Mouse (Mus musculus): ENCODE results near the gene Car11. TPM values are rescaled to one million over a fixed set of nuclear protein-coding genes. Genes with fewer than 3 reads are reported as not detected.

Gene Car11
- polyA plus RNA-seq, 1 experiment from 2014 or later = 35.5 TPM

GRCm38 (mm10) chr7:45706721-45707241 lies 7.1 kb downstream of the Car11 start:
- H3K4me3 ChIP-seq = peak overlapping the region; percentile 48
- no peaks in the 10 kb centered on the region for H3K9me3 ChIP-seq
- peak overlapping the region; percentile 91 for H3K4me2 ChIP-seq (replicated peaks)
- no peak for ATAC-seq (ENCODE audit: low FRiP score, low read depth)
- peak overlapping the region; percentile 63 for H3K9ac ChIP-seq
- peaks cover 18% of the 10 kb centered on the region for H3K36me3 ChIP-seq
- WGBS = under 1% methylated on average over 39 of the region's 45 CpGs
- peaks cover 66% of the 10 kb centered on the region for H3K4me1 ChIP-seq
- no peaks in the 10 kb centered on the region for H3K27me3 ChIP-seq (replicated peaks)
- 0 out of 2 replicates have a peak overlapping the region, but pooled peaks have one; percentile 13 for H3K27ac ChIP-seq

DNA sequence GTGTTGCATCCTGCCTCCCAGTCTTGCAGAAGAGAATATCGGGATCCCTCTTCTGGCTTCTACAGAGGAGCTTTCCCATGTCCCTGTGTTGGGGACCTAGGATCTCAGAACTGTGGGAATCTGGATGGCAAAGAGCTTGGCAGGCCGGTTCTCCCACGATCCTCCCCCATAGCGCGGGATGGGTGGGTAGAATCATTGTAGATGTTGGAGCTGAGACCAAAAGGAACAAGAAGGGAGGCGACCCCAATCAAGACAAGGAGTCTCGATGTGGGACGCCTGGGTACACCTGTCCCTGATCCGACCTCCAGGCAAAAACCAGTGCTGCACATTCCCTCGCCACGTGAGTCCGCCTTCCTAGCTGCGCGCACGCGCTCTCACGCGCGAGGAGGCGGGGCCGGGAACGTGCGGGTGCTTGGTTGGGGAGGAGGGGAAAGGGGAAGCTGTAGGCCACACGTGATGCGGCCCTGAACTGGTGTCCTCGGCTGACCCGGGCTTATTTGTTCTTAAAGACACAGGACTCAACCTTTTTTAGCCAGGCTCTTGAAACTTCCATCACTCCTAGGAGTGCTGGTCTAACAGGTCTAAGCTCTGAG lies 7.8 kb downstream of the Car11 start:
- Histone ChIP-seq H3K9me3 (no peaks in the 10 kb centered on the region), H3K4me1 (peaks cover 66% of the 10 kb centered on the region), H3K4me3 (peak overlapping the region; percentile 48), H3K36me3 (peaks cover 25% of the 10 kb centered on the region), H3K27me3 (replicated peaks) (no peaks in the 10 kb centered on the region), H3K4me2 (replicated peaks) (peak overlapping the region; percentile 91), H3K9ac (peak overlapping the region; percentile 26; the same call in 1 of the 2 replicates), H3K27ac (no peak overlapping the region)
- WGBS = under 1% methylated on average over 27 of the region's 27 CpGs
- ATAC-seq (ENCODE audit: low FRiP score, low read depth) = no peak

DNA sequence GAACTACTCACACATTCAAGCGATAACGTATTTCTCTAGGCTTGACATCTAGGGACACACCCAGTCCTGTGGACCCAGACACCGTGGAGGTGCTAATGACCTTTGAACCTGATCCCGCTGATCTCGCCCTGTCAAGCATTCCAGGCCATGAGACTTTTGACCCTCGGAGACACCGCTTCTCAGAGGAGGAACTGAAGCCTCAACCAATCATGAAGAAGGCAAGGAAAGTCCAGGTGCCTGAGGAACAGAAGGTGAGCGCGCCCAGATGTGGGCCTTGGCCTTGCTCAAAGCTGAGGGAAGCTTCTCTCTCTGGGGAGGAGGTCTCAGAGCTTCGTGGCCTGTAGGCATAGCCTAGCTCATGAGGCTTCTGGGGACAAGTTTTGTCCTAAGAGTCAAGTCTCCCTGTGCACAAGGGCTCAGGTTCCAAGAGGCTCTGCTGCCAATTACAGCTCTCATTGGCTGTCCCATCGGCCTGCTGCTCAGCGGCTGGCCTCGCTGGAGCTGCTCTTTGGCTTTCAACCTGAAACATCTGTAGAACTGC lies 8.6 kb downstream of the Car11 start:
- WGBS = 57% methylated on average over 13 of the region's 13 CpGs
- Histone ChIP-seq H3K9ac (no peak overlapping the region), H3K4me2 (replicated peaks) (peak overlapping the region; percentile 91), H3K9me3 (no peaks in the 10 kb centered on the region), H3K4me3 (no peak overlapping the region), H3K4me1 (peaks cover 60% of the 10 kb centered on the region), H3K27me3 (replicated peaks) (no peaks in the 10 kb centered on the region), H3K36me3 (peaks cover 33% of the 10 kb centered on the region), H3K27ac (no peak overlapping the region)
- no peak for ATAC-seq (ENCODE audit: low FRiP score, low read depth)

DNA sequence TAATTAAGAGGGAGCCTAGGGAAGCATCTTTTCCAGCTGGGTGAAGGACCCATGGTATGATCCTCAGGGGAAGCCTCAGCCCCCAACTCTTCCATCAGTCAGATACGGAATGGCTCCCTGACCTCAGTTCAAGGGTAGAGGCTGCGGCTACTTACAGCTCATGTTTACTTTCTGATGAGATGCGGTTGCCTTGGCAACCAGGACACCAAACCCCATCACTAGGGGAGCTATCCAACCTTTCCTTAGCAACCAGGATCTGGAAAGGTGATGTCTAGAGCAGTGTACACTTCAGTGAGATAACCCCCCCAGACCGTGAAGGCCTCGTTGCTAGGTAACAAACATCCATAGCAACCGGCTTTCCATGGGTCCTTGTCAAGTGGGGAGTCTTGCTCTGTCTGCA lies 9.4 kb downstream of the Car11 start:
- H3K9me3 ChIP-seq = no peaks in the 10 kb centered on the region
- H3K4me1 ChIP-seq = peaks cover 54% of the 10 kb centered on the region
- H3K27ac ChIP-seq = no peak overlapping the region
- H3K4me3 ChIP-seq = no peak overlapping the region
- H3K36me3 ChIP-seq = peaks cover 36% of the 10 kb centered on the region
- 0 out of 2 replicates have a peak overlapping the region, but pooled peaks have one; percentile 14 for H3K4me2 ChIP-seq (replicated peaks)
- ATAC-seq (ENCODE audit: low FRiP score, low read depth) = no peak
- WGBS = 36% methylated on average over 6 of the region's 6 CpGs
- no peak overlapping the region for H3K9ac ChIP-seq
- H3K27me3 ChIP-seq (replicated peaks) = no peaks in the 10 kb centered on the region

DNA sequence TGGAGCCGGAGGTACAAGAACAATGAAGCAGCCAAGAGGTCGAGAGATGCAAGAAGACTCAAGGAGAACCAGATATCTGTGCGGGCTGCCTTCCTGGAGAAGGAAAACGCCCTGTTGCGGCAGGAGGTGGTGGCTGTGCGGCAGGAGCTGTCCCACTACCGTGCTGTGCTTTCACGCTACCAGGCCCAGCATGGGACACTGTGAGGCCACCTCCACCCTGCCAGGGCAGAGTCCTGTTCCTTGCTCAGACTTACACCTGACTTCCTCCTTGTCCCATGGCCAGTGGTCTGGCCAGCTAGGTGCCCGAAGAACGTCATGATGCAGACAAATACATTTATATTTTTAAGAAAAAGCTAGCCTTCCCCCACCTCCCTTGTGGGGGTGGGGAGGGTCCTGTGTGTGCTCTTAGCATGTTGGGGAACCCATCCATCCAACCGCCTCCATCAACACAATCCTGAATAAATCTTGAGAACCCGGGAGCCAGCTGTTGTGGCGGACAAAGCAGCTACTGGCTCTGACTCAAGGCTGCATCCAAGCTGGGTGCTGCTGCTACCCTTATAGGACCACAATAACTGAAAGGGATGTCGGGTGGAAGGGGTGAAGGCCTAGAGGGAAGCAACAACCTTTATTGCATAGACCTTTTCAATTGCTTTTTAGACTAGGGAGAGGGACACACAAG lies 10.2 kb downstream of the Car11 start:
- Histone ChIP-seq H3K27ac (no peak overlapping the region), H3K4me3 (no peak overlapping the region), H3K36me3 (peaks cover 36% of the 10 kb centered on the region), H3K4me1 (peaks cover 60% of the 10 kb centered on the region), H3K9me3 (no peaks in the 10 kb centered on the region), H3K9ac (no peak overlapping the region), H3K27me3 (replicated peaks) (no peaks in the 10 kb centered on the region), H3K4me2 (replicated peaks) (no peak overlapping the region; the same call in 1 of the 2 replicates)
- 72% methylated on average over 14 of the region's 14 CpGs for WGBS
- ATAC-seq (ENCODE audit: low FRiP score, low read depth) = no peak

DNA sequence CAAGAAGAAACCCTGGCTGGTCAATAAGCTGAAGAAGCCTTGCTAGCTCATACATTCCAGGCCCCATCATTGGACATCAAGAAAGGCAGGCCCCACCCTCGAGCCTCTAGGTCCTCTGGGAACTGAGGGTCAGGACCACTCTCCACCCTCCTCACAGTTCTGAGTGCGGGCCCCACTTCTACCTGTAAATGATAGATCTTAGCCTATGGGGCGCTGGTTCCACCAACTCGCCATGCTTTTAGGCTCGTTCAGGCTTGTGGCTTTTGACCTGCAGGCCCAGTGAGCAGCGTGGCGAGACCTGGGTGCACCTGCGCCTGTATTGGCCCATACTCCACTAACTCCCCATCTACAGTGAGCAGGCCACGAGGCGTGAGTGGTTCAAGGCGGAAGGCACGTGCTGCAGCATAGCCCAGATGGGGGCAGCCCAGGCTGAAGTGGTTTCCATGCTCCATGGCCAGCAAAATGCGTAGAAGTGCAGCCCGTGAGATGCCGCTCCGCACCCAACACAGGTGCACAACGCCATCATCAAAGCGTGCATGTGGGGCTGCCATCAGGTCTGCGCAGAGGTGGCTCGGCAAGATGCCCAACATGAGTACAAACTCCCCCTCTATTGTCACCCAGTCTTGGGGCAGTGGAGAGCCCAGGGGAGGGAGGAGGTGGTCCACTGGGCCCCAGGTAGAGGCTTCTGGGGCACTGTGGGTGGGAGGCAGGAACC lies 11.0 kb downstream of the Car11 start:
- WGBS = 96% methylated on average over 20 of the region's 20 CpGs
- no peak overlapping the region for H3K9ac ChIP-seq
- peaks cover 57% of the 10 kb centered on the region for H3K4me1 ChIP-seq
- no peaks in the 10 kb centered on the region for H3K9me3 ChIP-seq
- ATAC-seq (ENCODE audit: low FRiP score, low read depth) = no peak
- H3K4me3 ChIP-seq = no peak overlapping the region
- no peak overlapping the region for H3K27ac ChIP-seq
- H3K4me2 ChIP-seq (replicated peaks) = no peak overlapping the region
- peaks cover 36% of the 10 kb centered on the region for H3K36me3 ChIP-seq
- no peaks in the 10 kb centered on the region for H3K27me3 ChIP-seq (replicated peaks)

GRCm38 (mm10) chr7:45711316-45712021 lies 11.8 kb downstream of the Car11 start:
- Histone ChIP-seq H3K9ac (no peak overlapping the region), H3K4me3 (no peak overlapping the region), H3K4me2 (replicated peaks) (no peak overlapping the region), H3K27me3 (replicated peaks) (no peaks in the 10 kb centered on the region), H3K27ac (no peak overlapping the region), H3K4me1 (peaks cover 57% of the 10 kb centered on the region), H3K9me3 (no peaks in the 10 kb centered on the region), H3K36me3 (peaks cover 36% of the 10 kb centered on the region)
- ATAC-seq (ENCODE audit: low FRiP score, low read depth) = no peak
- 91% methylated on average over 24 of the region's 24 CpGs for WGBS

DNA sequence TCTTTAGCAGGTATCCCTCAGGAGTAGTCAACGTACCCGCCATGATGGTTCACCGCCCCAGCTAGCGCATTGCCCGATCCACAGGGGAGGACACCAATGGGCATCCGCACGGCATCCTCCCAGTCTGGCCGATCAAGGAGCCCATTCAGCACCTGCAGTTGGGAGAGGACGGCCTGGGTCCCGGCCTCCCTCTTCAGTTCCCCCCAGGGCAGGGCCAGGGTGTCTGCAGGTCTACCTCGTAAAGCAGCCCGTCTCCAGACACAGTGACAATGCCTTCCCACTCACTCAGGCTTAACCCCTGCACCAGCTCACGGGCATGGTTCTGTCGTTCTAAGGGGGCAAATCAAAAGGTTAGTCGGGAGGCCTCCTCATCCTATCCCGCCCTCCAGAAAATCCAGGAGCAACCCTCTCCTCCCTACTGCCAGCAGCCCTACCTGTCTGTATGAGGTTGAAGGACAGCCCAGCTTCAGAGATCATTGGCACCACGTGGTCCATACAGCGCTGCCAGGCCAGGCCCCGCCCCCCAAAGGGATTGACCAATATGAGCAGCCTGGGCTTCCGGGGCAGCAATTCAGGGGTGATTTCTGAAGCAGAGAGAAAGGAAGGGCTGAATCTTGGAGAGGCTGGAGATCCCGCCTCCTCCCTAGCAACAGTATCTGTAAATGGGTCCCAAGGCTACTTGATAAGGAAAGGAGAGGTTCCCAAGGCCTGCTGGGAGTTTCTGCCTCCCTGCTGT lies 12.5 kb downstream of the Car11 start:
- Histone ChIP-seq H3K27ac (no peak overlapping the region), H3K4me2 (replicated peaks) (no peak overlapping the region), H3K36me3 (peaks cover 36% of the 10 kb centered on the region), H3K9me3 (no peaks in the 10 kb centered on the region), H3K4me1 (peaks cover 57% of the 10 kb centered on the region), H3K27me3 (replicated peaks) (no peaks in the 10 kb centered on the region), H3K9ac (no peak overlapping the region), H3K4me3 (no peak overlapping the region)
- ATAC-seq (ENCODE audit: low FRiP score, low read depth) = no peak
- 90% methylated on average over 21 of the region's 21 CpGs for WGBS

DNA sequence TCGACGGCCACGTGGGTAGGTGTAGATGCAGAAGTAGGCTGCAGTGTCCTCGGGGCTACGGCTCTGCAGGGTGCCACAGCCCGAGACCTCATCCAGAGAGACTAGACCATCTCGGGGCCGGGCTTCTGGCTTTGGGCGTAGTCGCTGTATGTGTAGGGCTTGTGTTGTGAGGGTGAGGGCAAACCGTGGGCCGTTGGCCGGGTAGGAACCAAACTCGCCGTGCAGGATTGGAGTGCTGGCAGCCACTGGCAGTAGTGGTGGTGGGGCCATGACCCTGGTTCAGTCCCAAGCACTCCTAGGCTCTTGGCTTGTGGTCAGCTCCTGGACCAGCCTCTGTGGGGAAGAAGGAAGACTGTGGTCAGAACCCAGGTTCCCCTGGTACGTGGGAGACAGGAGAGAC lies 13.8 kb downstream of the Car11 start:
- Histone ChIP-seq H3K27ac (no peak overlapping the region), H3K4me1 (peaks cover 45% of the 10 kb centered on the region), H3K4me3 (no peak overlapping the region), H3K27me3 (replicated peaks) (no peaks in the 10 kb centered on the region), H3K9me3 (no peaks in the 10 kb centered on the region), H3K36me3 (peaks cover 36% of the 10 kb centered on the region), H3K9ac (no peak overlapping the region), H3K4me2 (replicated peaks) (no peak overlapping the region; the same call in 1 of the 2 replicates)
- WGBS = 94% methylated on average over 16 of the region's 16 CpGs
- ATAC-seq (ENCODE audit: low FRiP score, low read depth) = no peak

DNA sequence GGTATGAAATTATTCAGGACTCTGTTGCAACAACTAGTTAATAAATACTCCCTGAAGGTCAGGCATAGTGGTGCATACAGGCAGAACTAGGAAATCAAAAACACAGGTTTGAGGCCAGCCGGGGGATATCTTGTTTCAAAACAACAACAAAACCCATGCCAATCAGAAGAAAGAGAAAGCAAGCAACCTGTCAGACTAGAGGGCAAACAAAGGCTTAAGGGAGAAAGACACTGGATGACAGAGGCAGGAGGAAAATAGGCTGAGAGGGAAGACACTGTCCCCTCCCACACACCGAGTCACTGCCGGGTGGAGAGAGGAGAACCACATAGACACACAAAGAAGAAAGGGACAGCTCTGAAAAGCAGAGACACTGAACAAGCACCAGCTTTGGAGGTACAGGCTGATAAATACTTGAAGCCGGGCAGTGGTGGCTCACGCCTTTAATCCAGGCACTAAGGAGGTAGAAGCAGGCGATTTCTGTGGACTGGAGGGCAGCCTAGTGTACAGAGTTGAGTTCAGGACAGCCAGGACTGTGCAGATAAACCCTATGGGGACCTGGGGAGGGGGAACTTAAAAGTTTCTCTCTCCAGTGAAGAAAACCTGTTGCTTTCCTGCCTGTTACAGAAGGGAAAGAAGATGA lies 14.4 kb downstream of the Car11 start:
- 93% methylated on average over 6 of the region's 6 CpGs for WGBS
- peak overlapping the region; percentile 69; the same call in 1 of the 2 replicates for H3K9ac ChIP-seq
- H3K4me2 ChIP-seq (replicated peaks) = peak overlapping the region; percentile 93
- peaks cover 36% of the 10 kb centered on the region for H3K36me3 ChIP-seq
- peaks cover 45% of the 10 kb centered on the region for H3K4me1 ChIP-seq
- peak overlapping the region; percentile 74 for H3K4me3 ChIP-seq
- H3K27ac ChIP-seq = no peak overlapping the region
- ATAC-seq (ENCODE audit: low FRiP score, low read depth) = no peak
- H3K27me3 ChIP-seq (replicated peaks) = no peaks in the 10 kb centered on the region
- no peaks in the 10 kb centered on the region for H3K9me3 ChIP-seq

GRCm38 (mm10) chr7:45714630-45715089 lies 15.0 kb downstream of the Car11 start:
- H3K4me2 ChIP-seq (replicated peaks) = peak overlapping the region; percentile 93
- peak; percentile 17; the same call in 1 of the 2 replicates for ATAC-seq (ENCODE audit: low FRiP score, low read depth)
- WGBS = 10% methylated on average over 14 of the region's 14 CpGs
- H3K36me3 ChIP-seq = peaks cover 42% of the 10 kb centered on the region
- no peaks in the 10 kb centered on the region for H3K27me3 ChIP-seq (replicated peaks)
- no peaks in the 10 kb centered on the region for H3K9me3 ChIP-seq
- H3K27ac ChIP-seq = no peak overlapping the region
- peaks cover 45% of the 10 kb centered on the region for H3K4me1 ChIP-seq
- peak overlapping the region; percentile 74 for H3K4me3 ChIP-seq
- H3K9ac ChIP-seq = peak overlapping the region; percentile 69

All from neural tube, embryonic 12.5 days (tissue).